Mouse (Mus musculus) gastrocnemius, adult 2 months (tissue): ENCODE measurements at regions not wholly inside any gene's neighbourhood (a gene's known extent, or its start where the extent isn't known, plus 50 kb on each side); places are given as distances from the start of the nearest gene placed in this dataset. TPM values are rescaled to one million over a fixed set of nuclear protein-coding genes. Genes with fewer than 3 reads are reported as not detected.

ENCODE experiments used
- DNase-seq: peaks from one replicate; pipeline ENCODE4 v3.0.0; 2022
- H3K27ac ChIP-seq: fragments of 200-600 bp; 2 replicates; pipeline ENCODE4 v1.8.1; 2022; ENCODE audit warnings: mild to moderate bottlenecking
- H3K4me3 ChIP-seq: fragments of 200-600 bp; 2 replicates; pipeline ENCODE4 v1.8.1; 2022; ENCODE audit warnings: mild to moderate bottlenecking, moderate library complexity
- CTCF ChIP-seq: fragments of 200-600 bp; IDR thresholded peaks from 2 replicates; pipeline ENCODE4 v1.8.1; 2022; ENCODE audit warnings: antibody characterized with exemption, mild to moderate bottlenecking, moderate library complexity
- intact Hi-C: fragments of 180-260 bp; cut with DNase I; formaldehyde crosslinking; loops from one replicate; pipeline ENCODE4 v1.15.1; 2025
- microRNA-seq: library from miRNA; unstranded; fragments of <30 nt; microRNA quantifications from one replicate; pipeline ENCODE4 v1.2.0, GENCODE M21; 2021

DNA sequence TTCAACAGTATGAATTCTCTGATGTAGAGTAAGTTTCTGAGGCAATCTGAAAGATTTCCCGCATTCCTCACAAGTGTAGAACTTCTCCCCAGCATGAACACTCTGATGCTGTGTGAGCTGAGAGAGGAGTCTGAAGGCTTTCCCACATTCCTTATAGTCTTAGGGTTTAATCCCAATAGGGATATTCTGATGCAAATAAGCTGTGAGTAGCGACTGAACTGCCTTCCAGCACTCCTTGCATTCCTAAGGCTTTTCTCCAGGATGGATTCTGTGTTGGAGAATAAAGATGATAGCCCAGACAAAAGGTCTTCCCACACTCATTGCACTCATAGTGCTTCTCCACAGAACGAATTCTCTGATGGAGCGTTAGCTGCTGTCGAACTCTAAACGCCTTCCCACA is 152.6 kb upstream of the Api5 start:
- intact Hi-C loops: no loop called here
- Histone ChIP-seq H3K4me3 (no peak overlapping the region), H3K27ac (no peak overlapping the region)
- no peak for DNase-seq
- TF ChIP-seq CTCF: no peak

DNA sequence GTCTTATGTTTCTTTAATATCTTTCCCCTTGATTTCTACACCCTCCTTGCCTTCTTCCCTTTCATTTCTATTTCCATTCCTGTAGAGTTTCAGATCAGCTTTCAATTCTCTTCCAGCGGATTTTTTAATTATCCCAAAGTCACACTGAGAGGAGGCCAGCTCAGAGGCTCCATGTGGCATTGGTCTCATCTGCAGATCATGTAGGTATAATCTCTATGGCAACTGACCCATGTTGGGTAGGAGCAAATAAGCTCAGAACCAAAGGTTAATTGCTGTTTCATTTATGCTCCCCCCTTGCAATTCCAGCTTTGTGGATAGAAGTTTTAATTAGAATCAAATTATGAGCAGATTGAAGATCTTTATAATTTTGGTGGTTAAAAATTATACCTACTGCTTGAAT is 149.3 kb upstream of the Api5 start:
- TF ChIP-seq CTCF: no peak
- no peak overlapping the region for H3K27ac ChIP-seq
- no peak for DNase-seq
- intact Hi-C loops: no loop called here
- H3K4me3 ChIP-seq: no peak overlapping the region

DNA sequence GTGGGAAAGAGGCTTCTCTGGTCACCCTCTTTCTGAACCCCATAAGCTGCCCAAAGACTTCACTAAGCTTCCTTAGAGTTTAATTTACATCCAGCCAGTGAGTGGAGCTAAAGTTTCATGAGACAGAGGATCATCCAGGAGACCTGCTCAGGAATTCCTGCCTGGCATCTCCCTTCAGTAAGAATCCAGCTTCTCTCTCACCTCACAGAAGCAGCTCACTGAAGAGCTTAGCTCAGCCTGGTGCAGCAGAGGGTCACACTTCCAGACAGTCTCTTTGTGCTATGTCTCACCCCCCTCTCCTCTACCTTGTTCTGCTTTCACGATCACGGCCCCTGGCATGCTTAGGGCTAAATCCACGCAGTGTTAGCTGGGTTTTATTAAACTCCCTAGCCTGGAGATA is 133.7 kb upstream of the Api5 start:
- no peak for DNase-seq
- intact Hi-C loops: no loop called here
- no peak overlapping the region for H3K4me3 ChIP-seq
- H3K27ac ChIP-seq: no peak overlapping the region
- no peak for TF ChIP-seq CTCF

DNA sequence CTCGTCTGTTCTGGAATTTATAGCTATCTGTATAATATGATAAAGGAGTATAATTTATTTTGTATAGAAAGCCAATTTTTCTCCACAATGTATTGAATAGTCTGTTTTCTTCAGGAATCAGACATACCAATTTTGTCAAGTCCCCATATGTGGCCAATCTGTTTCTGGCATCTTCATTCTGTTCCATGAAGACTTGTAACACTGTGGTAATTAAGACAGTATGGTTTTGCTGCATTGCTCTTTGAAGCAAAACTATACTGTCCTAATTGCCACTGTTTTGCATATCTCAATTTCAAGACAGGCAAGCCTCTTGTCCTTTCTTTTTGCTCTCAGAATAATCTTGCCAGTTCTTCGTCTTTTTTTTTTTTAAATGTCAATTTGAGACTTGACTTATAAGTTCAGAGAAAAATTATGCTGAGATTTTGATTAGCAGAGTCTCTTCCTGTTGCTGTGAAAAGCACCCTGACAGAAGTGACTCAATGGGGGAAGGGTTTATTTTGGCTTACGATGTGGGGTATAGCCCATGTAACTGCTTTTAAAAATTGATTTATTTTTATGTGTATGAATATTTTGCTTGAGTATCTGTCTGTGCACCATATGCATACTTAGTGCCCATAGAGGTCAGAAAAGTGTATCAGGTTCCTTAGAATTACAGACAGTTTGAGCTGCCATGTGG is 103.4 kb upstream of the Api5 start:
- no peak for TF ChIP-seq CTCF
- intact Hi-C loops: no loop called here
- Histone ChIP-seq H3K4me3 (no peak overlapping the region), H3K27ac (no peak overlapping the region)
- DNase-seq: no peak

DNA sequence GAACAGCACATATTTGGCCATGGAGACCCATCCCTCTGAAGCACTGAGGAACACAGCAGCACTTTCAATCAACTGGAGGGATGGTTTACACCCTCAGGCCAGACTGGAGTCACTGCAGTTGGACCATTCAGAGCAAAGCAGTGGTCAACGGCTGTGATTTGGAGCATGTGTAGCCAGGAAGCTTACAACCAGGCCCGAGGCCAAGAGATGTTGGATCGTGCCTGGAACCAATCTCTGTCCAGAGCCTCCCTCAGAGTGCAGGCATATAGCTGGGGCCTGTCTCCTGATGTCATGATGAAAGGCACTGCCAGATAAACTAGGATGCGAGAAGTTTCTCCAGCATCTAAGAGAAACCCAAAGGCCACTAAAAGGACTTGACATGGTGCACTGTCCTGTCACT is 98.7 kb upstream of the Api5 start:
- no peak overlapping the region for H3K27ac ChIP-seq
- no peak for TF ChIP-seq CTCF
- intact Hi-C loops: no loop called here
- H3K4me3 ChIP-seq: no peak overlapping the region
- DNase-seq: no peak

DNA sequence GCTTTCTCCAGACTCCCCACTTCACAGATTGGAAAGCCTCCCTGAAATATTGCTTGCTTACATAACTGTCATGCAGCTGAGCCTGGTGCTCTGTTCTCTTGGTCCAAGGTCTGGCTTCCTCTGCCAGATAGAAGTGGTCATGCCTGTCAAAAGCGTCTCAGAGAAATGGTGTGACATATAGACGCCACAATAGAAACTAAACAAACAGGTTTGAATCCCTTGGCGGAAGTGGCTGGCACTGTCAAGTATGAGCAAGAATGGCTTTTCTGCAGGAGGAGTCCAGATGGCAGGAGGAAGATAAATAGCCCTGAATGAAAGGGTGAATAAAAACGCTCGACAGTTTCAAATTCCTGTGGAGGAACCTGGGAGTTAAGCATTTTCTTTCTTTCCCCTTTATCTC is 93.2 kb upstream of the Api5 start:
- no peak for TF ChIP-seq CTCF
- no peak for DNase-seq
- Histone ChIP-seq H3K27ac (no peak overlapping the region), H3K4me3 (no peak overlapping the region)
- intact Hi-C loops: no loop called here

DNA sequence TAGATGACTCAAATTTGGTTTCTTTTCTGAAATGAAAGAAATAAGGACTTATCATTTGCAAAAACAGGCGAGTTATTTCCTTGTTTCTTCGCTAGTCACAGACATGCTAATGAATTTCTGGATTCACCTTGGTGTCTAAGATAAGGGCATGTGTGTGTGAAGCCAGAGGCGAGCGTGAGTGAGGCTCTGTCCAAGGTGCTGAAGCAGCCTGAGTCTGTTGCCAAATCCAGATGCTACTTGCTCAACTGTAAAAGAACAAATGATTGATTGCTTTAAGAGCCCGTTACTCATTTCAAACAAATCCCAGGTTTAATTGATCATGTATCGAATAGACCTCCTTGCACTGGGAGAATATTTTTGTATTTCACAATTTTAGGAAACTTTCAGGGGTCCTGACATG is 86.6 kb upstream of the Api5 start:
- no peak for DNase-seq
- no peak overlapping the region for H3K4me3 ChIP-seq
- intact Hi-C loops: no loop called here
- no peak overlapping the region for H3K27ac ChIP-seq
- TF ChIP-seq CTCF: no peak

DNA sequence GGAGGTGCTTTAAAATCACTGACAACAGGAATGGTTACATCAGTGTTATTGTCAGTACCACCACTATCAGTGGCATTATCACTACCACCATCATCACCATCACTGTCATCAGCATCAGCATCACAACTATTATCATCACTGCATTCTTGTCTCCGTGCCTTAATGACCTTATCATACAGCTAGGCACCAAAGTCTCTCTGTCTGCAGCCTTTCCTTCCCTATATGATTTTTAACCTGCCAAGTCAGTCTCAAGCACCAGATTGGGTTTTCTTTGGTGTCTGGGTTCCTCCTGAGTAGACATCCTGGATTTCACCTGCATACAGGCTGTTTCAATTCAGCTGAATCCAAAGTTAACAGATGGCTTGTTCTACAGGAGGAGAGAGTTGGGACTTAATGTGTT is 78.9 kb upstream of the Api5 start:
- no peak overlapping the region for H3K27ac ChIP-seq
- no peak for TF ChIP-seq CTCF
- no peak overlapping the region for H3K4me3 ChIP-seq
- DNase-seq: no peak
- intact Hi-C loops: no loop called here

DNA sequence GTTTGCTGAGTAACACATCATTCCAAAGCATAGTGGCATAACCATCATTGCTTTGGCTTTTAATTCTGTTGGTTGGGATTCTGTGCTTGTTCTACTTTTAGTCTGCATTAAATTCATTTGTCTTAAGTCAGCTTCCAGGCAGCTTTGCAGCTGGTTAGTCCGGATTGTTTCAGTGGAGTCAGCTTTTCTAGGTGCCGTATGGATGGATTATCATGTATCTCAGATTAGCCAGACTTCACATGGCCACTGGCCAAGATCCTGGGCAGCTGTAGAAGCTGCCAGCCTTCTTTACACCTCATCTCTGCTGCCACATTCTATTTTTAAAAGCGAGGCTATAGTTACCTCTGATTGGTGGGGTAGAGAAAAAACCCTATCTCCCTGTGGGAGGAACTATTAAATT is 74.1 kb upstream of the Api5 start:
- no peak overlapping the region for H3K27ac ChIP-seq
- no peak for TF ChIP-seq CTCF
- intact Hi-C loops: no loop called here
- H3K4me3 ChIP-seq: no peak overlapping the region
- no peak for DNase-seq

DNA sequence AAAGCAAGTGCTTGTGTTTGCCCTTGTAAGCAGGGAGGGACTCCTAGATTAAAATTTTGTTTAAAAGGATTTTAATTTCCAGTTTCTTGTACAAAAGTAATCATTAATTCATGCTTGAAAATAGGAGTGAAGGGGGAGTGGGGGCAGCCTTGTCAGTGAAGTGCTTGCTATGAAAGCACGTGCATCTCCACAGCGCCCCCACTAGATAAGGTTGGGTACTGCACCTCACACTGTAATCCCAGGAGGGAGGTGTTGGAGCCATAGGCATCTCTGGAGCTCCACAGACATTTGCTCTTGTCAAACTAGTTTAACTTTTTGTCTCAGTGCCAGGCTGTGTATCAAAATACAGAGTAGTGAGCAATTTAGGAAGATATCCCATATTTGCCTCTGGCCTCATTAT is 62.7 kb upstream of the Api5 start:
- intact Hi-C loops: no loop called here
- peak; percentile 17; the same call in 1 of the 2 replicates for TF ChIP-seq CTCF

DNA sequence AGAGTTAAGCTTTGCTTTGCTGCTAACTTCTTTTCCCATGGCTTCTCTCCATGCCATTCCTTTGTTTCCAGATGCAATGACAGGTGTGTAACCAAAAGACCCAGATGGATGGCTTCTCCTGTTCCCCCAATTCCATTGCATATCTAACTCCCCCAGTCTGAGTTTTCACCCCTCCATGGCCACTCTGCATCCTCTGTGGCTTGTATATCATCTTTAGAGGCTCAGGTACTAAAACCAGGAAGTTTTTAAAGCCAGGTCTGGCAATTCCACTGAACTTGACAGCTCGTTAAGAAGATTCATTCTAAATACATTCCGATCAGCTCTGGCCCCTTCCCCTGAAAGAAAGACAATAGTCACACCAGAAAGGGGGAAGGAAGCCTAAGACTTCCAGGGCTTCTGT is 60.6 kb upstream of the Api5 start:
- no peak for DNase-seq
- no peak for TF ChIP-seq CTCF
- Histone ChIP-seq H3K4me3 (no peak overlapping the region), H3K27ac (no peak overlapping the region)
- intact Hi-C loops: no loop called here

More for the DNA sequence above, 62.7 kb upstream of the Api5 start:
- H3K4me3 ChIP-seq: no peak overlapping the region
- H3K27ac ChIP-seq: no peak overlapping the region
- no peak for DNase-seq

Small RNA genes in the stretch of these regions (microRNA-seq; reads per million reads assigned to microRNA genes)
- gene Gm44461: not detected
